Comparison of ENCODE assay signal across 13 mouse cellular contexts in the genomic region with DNA sequence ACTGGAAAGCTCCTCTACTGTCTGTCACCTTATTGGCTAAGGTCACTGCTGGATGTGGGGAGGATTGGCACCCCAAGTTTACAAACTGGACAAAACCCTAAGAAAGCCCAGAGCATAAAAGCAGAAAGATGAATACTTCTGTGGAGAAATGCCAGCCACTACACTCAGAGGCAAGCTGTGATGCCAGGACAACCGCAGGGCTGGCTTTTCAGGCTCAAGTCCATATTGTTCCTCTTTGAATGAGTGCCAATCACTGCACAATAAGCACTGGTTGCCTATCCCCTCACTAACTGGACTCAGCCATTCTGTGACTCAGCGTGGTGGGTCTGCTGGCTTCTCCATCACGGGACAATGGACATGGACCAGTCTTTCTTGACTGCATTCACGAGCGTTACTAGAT.
A peak's percentile ranks its signal among the peaks of the same experiment; 100 is the strongest.
DNase-seq lines count a peak whose midpoint lies in the region; ATAC-seq and TF ChIP-seq lines count a peak whose summit lies in the region.
"Had no signal": no experiment of that assay in that cellular context is flagged by ENCODE, and none has a peak within 500 bp of the region (broad histone marks: within the 10 kb centered on the region; RNA-seq: fewer than 3 reads in every experiment).

No protein-coding gene starts in this region.

- no peak for TF ChIP-seq CTCF in hindbrain, postnatal 0 days (IDR thresholded peaks at IDR 0.05; ENCODE audit: low read depth)

- H3K36me3 ChIP-seq in forebrain, embryonic 11.5 days (ENCODE audit: control insufficient read depth, insufficient read depth, low read length) = no peaks in the 10 kb centered on the region
- H3K36me3 ChIP-seq in hindbrain, postnatal 0 days (ENCODE audit: insufficient read depth, low read length) = no peaks in the 10 kb centered on the region
- H3K36me3 ChIP-seq: stomach, embryonic 15.5 days had no signal

- 40% methylated on average over 5 of the region's 5 CpGs for WGBS in forebrain, embryonic 11.5 days
- WGBS in hindbrain, postnatal 0 days = 17% methylated on average over 5 of the region's 5 CpGs

- no peaks in the 10 kb centered on the region for H3K9me3 ChIP-seq in forebrain, embryonic 11.5 days (ENCODE audit: control insufficient read depth, low read length)
- no peaks in the 10 kb centered on the region for H3K9me3 ChIP-seq in hindbrain, postnatal 0 days (ENCODE audit: low read length)
- H3K9me3 ChIP-seq: stomach, embryonic 15.5 days had no signal

- no peak overlapping the region for H3K9ac ChIP-seq in forebrain, embryonic 11.5 days (ENCODE audit: low read length)
- H3K9ac ChIP-seq in hindbrain, postnatal 0 days (replicated peaks; ENCODE audit: low read length) = no peak overlapping the region
- H3K9ac ChIP-seq: lung, embryonic 14.5 days; stomach, embryonic 15.5 days had no signal

- no peak overlapping the region for H3K27ac ChIP-seq in forebrain, embryonic 11.5 days (ENCODE audit: low read depth, low read length)
- H3K27ac ChIP-seq in hindbrain, postnatal 0 days = no peak overlapping the region
- H3K27ac ChIP-seq: stomach, embryonic 15.5 days had no signal

- intact Hi-C loops in gastrocnemius, postnatal 14 days (cut with DNase I; ENCODE audit: low total_unique reads) = no loop called here

- no peaks in the 10 kb centered on the region for H3K27me3 ChIP-seq in forebrain, embryonic 11.5 days (ENCODE audit: control insufficient read depth, insufficient read depth, low read length)
- H3K27me3 ChIP-seq in hindbrain, postnatal 0 days (ENCODE audit: insufficient read depth, low read length) = no peaks in the 10 kb centered on the region
- H3K27me3 ChIP-seq: stomach, embryonic 15.5 days had no signal

- ATAC-seq in forebrain, embryonic 11.5 days (replicated peaks; ENCODE audit: low FRiP score) = peak; percentile 55
- peak; percentile 96 for ATAC-seq in hindbrain, postnatal 0 days

- peak; percentile 14 for DNase-seq in 3T3-L1 (ENCODE audit: low read depth, low spot score)
- peak; percentile 29 for DNase-seq in cerebellum, adult 11-12 months
- no peak for DNase-seq in forebrain, embryonic 11.5 days (ENCODE audit: low spot score)
- peak; percentile 87 for DNase-seq in hindbrain, postnatal 0 days (ENCODE audit: low spot score)
- DNase-seq in heart, adult 11 months = no peak
- DNase-seq in gastrocnemius, postnatal 14 days = no peak
- DNase-seq in urinary bladder, postnatal 25 days (ENCODE audit: low spot score) = no peak
- no peak for DNase-seq in lung, postnatal 36 days
- DNase-seq: gastrocnemius, postnatal 36 days; heart, postnatal 10 days; kidney, postnatal 36 days; lung, embryonic 14.5 days had no signal

- no peaks in the 10 kb centered on the region; the same call in 1 of the 2 replicates for H3K4me1 ChIP-seq in forebrain, embryonic 11.5 days (replicated peaks; ENCODE audit: control insufficient read depth, insufficient read depth, low read length)
- no peaks in the 10 kb centered on the region for H3K4me1 ChIP-seq in hindbrain, postnatal 0 days (ENCODE audit: insufficient read depth, low read length)
- H3K4me1 ChIP-seq: stomach, embryonic 15.5 days had no signal

- no peak overlapping the region for H3K4me2 ChIP-seq in forebrain, embryonic 11.5 days (ENCODE audit: low read depth, low read length, severe bottlenecking)
- no peak overlapping the region for H3K4me2 ChIP-seq in hindbrain, postnatal 0 days (ENCODE audit: low read depth, low read length)
- H3K4me2 ChIP-seq: lung, embryonic 14.5 days; stomach, embryonic 15.5 days had no signal

- H3K4me3 ChIP-seq in forebrain, embryonic 11.5 days (ENCODE audit: low read depth, low read length) = no peak overlapping the region
- H3K4me3 ChIP-seq in hindbrain, postnatal 0 days (ENCODE audit: low read length) = no peak overlapping the region
- H3K4me3 ChIP-seq: stomach, embryonic 15.5 days had no signal

Comparison
In these comparisons a context has a peak if more than half of its experiments do, and no peak if none do; other contexts are left out.
1. DNase-seq: peak in 3T3-L1 (single experiment), cerebellum, adult 11-12 months (single experiment) and hindbrain, postnatal 0 days (single experiment); none in forebrain, embryonic 11.5 days (single experiment), heart, adult 11 months (single experiment), gastrocnemius, postnatal 14 days (single experiment), urinary bladder, postnatal 25 days (single experiment) and lung, postnatal 36 days (single experiment).